Mouse (Mus musculus) c-Kit-positive CD71-positive TER-119-negative erythroid progenitor cells, embryonic 14.5 days (primary cell): Measurements from ENCODE around the gene Gstm5.

Experiments
- DNase-seq: peaks from one replicate; pipeline ENCODE4 v3.0.0-alpha.2; 2013; ENCODE audit warnings: low read depth

Gene Gstm5

DNA sequence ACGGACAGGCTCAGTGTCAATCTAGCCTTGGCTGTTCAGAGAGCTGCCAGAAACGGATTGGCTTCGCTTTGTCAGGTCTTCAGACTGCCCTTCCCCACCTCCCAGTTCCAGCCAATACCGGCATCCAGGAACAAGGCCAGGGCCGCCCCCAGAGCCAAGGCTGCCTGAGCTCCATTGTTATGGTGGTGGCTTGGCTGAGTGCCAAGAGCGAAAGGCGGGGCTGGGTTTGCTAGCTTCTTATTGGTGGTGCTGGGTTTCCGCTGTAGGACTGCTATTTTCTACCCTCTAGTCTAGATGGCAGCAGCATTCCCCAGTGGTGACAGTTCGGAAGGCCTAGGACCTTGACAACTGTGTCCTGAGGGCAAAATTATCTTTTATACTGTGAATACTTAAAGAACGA, 36.0 kb downstream of the Gstm5 start, which contains the start of gene Gstm7:
Gstm7 (minus strand) TSS at position 148 of the 400 bp plus-strand sequence.
- peak; percentile 81 for DNase-seq

DNA sequence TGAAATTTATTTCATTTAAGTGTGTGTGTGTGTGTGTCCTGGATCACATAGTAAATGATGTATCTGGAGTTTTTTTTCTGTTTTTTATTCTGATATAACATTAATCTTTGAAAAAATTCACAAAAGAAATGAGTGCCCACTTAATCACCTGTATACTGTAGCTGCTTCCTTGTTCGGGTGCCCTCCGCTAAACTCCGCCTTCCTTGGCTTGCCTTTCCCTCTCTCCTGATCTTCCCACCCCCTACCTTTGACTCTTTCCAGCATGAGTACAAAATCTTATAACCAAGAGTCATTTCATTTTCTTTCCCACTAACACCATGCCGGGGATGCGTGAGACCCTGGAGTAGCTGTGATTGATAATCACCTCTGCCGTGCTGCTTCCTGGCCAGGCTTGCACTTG, 36.5 kb downstream of the Gstm5 start:
- no peak for DNase-seq

DNA sequence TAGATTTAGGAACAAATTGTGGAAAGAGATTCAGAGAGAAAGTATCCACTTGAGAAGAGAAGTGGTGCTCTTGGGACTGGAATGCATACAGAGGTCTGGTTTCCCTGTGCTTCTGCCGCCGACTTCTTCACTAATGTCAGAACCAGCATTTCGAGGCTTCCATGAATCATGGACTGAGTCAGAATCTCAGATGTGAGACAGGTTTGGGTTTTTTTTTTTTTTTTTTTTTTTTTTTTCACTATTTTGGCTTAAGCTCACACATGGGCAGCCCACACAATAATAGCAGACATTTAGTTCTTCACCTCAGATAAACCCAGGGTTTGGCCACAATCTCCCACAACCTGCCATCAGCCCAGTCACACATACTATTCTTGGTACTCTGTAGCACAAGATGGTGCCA, 39.6 kb downstream of the Gstm5 start:
- no peak for DNase-seq

DNA sequence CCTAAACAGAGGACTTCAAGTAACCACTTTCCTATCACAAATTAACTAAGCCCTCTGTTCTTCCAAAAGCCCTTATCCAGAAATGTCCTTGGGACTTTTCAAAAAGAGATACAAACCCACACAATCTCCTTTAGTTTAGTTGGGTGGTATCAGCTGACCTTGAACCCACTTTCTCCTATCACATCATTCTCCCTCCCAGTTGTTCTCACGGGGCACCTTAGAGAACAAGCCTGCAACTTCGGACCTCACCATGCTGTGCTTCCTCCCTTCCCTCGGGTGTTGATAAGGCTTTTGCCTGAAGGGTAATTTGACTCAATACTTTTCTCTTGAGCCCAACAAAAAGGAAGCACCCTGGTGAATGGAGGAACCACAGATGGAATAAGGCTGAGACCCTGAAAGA, 40.3 kb downstream of the Gstm5 start:
- no peak for DNase-seq

DNA sequence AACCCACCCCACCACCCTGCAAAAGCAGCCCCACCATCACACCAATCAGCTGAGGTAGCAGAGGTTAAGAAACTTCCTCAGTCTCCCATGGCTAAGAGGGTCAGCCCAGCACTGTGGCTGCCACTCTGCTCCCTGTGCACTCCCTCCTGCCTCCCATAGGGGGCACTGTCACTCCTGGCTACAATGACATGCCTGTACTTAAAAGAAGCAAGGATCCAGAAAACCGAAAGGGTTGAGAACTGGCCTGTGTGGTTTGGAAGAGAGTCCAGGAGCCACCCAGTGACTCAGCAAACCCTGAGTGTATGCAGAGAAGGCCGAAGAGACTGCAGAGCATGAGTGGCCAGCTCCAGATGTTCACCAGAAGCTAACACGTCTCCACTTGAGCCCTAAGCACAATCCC, 43.8 kb downstream of the Gstm5 start:
- DNase-seq = no peak

DNA sequence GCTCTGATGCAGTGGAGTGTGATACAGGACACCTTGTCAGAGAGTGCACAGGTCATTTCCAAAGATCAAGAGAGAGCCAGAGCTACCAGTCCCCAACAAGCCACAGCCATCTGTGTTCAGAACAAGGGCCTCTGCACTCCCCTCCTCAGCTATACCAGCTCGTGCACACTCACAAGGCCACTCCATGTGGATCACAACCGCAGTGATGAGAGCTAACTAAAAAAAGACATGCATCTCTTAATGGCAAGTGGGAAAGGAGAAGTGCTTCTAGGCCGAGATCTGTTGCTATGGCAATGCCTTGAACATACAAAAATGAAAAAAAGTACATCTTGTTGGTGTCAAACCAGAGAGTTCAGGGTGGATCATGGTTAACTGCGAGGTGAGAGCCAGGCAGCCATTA, 44.2 kb downstream of the Gstm5 start:
- DNase-seq = no peak

DNA sequence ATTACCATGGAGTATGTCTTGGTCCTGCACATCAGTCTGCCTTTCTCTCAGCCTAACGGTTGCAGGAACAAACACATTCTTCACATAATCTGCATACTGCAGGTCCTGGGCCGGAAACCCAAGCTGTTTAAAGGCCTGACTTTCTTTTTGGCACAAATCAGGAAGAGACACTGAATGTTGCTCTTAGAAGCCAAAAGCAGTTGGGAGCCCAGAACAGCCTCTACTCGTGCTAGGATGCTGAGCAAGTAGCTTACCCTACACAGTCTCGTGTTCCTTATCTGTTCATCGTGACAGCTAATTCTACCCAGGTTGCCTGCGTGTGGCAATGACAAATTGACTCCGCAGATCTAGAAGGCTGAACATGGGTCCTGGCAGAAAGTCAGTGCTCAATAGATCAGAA, 44.9 kb downstream of the Gstm5 start:
- no peak for DNase-seq

DNA sequence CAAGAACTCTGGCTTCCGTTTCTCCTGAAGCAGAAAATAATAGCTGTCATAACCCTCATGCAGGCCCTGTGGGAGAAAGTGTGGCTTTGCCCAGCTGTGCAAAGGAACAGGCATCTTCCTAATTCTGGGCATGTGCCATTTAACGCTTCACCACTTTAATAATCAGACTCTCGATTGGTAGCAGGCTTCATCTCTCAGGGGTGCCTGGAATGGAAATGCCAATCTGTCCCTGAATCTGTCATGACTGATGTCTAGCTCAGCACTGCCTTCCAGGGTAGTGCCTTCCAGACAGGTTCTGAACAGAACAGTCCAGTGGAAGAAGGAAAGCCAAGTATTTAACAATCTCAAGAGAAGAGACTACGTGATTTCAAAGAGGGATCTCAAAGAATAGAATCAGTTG, 45.6 kb downstream of the Gstm5 start:
- no peak for DNase-seq

DNA sequence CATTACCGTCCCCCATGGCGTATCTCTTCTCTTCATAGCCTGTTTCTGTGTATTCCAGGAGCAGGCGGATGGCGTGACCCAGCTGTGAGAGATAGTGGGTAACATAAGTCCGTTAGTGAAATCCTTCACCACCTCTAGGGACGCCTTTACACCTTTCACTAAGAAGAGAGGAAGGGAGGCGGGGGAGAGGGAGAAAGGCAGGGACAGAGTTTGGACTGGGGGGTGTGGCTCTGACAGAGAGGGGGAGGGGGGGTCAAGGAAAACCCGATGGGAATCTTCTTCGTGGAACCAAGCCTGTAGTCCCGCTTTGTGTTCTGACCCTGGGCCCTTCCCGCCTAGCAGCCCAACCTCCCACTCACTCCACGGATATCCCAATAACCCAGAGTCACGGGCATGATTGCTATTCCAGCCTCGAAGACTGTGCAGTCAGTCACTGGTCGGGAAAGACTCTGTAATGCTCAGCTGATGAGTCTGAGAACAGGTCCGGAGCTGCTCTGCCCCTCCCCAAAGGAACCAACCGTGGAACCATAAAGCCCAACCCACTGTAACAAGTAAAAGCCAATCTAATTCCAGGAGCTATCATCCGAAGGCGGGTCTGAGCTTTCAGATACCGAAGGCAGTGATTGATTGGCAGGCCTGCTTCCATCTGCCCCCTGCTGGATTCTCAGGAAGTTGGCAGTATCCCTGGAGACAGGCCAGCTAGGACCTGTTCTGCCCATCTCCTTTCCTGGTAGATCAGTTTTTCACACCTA, 47.8 kb downstream of the Gstm5 start, which contains the start of gene Gstm6:
Gstm6 (minus strand) TSS at position 511 of the 752 bp plus-strand sequence.
- DNase-seq = no peak

DNA sequence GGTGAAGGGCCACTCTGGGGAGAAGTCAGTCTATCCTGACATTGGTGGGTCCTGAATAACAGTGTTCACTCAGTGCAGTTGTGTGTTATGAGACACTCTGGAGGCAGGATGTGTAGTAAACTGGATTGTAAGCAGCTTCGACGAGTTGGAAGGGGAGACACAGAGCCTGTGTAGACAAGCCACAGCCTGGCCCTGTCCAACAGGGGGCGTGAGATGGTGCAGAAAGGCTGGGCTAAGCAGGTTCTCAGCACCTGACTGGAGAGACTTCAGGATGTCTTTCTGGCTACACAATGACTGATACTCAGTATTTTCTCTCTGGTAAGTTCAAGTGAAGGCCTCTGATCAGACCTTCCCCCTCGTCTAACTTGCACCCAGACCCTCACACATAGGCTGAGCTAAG, 50.1 kb downstream of the Gstm5 start:
- no peak for DNase-seq
